ENCODE assay signal across 11 mouse cellular contexts in the genomic region with DNA sequence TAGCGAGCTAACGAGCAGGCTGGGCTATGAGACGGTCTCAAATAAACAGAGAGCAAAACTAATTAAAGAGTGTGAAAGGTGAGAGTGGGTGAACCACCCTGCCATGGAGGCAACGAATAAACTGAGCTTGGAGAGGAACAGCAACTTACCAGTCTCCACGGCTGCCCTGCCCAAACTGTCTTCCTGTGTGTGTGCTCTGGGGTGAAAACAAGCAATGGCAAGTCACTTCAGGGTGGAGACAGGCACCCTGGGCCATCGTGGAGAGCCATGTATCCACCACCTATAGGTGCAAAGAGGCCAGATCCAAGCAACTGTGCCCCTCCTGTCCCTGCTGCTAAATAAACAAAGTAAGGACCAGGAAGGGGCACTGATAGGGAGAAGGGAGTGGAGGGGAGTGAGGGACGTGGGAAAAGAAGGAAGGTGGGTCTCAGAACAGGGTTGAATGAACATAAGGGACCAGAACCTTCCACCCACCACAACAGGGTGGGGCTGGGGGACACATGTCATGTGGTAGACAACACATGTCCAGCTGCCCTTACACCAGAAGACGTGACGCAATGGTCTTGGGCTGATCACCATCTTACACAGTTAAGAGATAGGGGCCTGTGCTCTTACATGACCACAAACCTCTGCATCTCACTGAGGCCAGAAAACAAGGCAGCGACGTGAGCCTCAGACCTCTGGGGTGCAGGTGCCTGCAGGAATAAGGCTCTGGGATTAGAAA. TPM values are rescaled to one million over a fixed set of nuclear protein-coding genes. Genes with fewer than 3 reads are reported as not detected.
A peak's percentile ranks its signal among the peaks of the same experiment; 100 is the strongest.
DNase-seq lines count a peak whose midpoint lies in the region; ATAC-seq and TF ChIP-seq lines count a peak whose summit lies in the region.
"Had no signal": no experiment of that assay in that cellular context is flagged by ENCODE, and none has a peak within 500 bp of the region (broad histone marks: within the 10 kb centered on the region; RNA-seq: fewer than 3 reads in every experiment).

No protein-coding gene starts in this region.

- H3K27ac ChIP-seq in forebrain, embryonic 12.5 days: peak overlapping the region; percentile 89
- no peak overlapping the region for H3K27ac ChIP-seq in forebrain, postnatal 0 days (ENCODE audit: low read depth, low read length)
- peak overlapping the region; percentile 83 for H3K27ac ChIP-seq in neural tube, embryonic 12.5 days
- peak overlapping the region; percentile 41; the same call in 1 of the 2 replicates for H3K27ac ChIP-seq in hindbrain, embryonic 16.5 days (ENCODE audit: low read depth, low read length)
- peak overlapping the region; percentile 77 for H3K27ac ChIP-seq in stomach, embryonic 14.5 days (ENCODE audit: low read length)
- H3K27ac ChIP-seq: embryonic facial prominence, embryonic 12.5 days had no signal

- no peaks in the 10 kb centered on the region for H3K27me3 ChIP-seq in forebrain, embryonic 12.5 days
- H3K27me3 ChIP-seq in forebrain, postnatal 0 days (ENCODE audit: insufficient read depth, low read length): no peaks in the 10 kb centered on the region
- no peaks in the 10 kb centered on the region for H3K27me3 ChIP-seq in neural tube, embryonic 12.5 days (replicated peaks)
- no peaks in the 10 kb centered on the region for H3K27me3 ChIP-seq in hindbrain, embryonic 16.5 days (replicated peaks; ENCODE audit: control insufficient read depth, insufficient read depth, low read length)
- H3K27me3 ChIP-seq in stomach, embryonic 14.5 days (ENCODE audit: control insufficient read depth, insufficient read depth, low read length): no peaks in the 10 kb centered on the region
- H3K27me3 ChIP-seq: embryonic facial prominence, embryonic 12.5 days had no signal

- DNase-seq in forebrain, postnatal 0 days: no peak
- DNase-seq in neural tube, embryonic 10.5 days (ENCODE audit: extremely low spot score, low spot score): no peak
- no peak for DNase-seq in cerebellum, postnatal 25 days
- DNase-seq in cerebellum, postnatal 4 days (ENCODE audit: low spot score in 2 of 2): no peak
- DNase-seq: gastrocnemius, postnatal 14 days; layer of hippocampus, postnatal 36 days had no signal

- no peak for ATAC-seq in forebrain, embryonic 12.5 days (ENCODE audit: low FRiP score)
- no peak for ATAC-seq in forebrain, postnatal 0 days
- no peak for ATAC-seq in neural tube, embryonic 12.5 days (ENCODE audit: low FRiP score, low read depth)
- ATAC-seq in hindbrain, embryonic 16.5 days: no peak
- no peak for ATAC-seq in stomach, embryonic 14.5 days (ENCODE audit: insufficient number of reproducible peaks, insufficient read depth, low FRiP score, low read depth)

- WGBS in forebrain, embryonic 12.5 days: 62% methylated on average over 11 of the region's 11 CpGs
- 66% methylated on average over 11 of the region's 11 CpGs for WGBS in forebrain, postnatal 0 days
- 63% methylated on average over 11 of the region's 11 CpGs for WGBS in neural tube, embryonic 12.5 days
- 68% methylated on average over 11 of the region's 11 CpGs for WGBS in hindbrain, embryonic 16.5 days
- 57% methylated on average over 11 of the region's 11 CpGs for WGBS in stomach, embryonic 14.5 days

- no peaks in the 10 kb centered on the region for H3K36me3 ChIP-seq in forebrain, embryonic 12.5 days (replicated peaks)
- H3K36me3 ChIP-seq in forebrain, postnatal 0 days (ENCODE audit: insufficient read depth): no peaks in the 10 kb centered on the region
- H3K36me3 ChIP-seq in neural tube, embryonic 12.5 days: no peaks in the 10 kb centered on the region
- H3K36me3 ChIP-seq in hindbrain, embryonic 16.5 days (ENCODE audit: control insufficient read depth, insufficient read depth, low read length): no peaks in the 10 kb centered on the region
- no peaks in the 10 kb centered on the region for H3K36me3 ChIP-seq in stomach, embryonic 14.5 days (ENCODE audit: control insufficient read depth, insufficient read depth, low read length)
- H3K36me3 ChIP-seq: embryonic facial prominence, embryonic 12.5 days had no signal

- no peak for TF ChIP-seq CTCF in forebrain, postnatal 0 days (IDR thresholded peaks at IDR 0.05; ENCODE audit: low read depth)

- H3K9ac ChIP-seq in forebrain, embryonic 12.5 days: no peak overlapping the region
- no peak overlapping the region for H3K9ac ChIP-seq in forebrain, postnatal 0 days
- H3K9ac ChIP-seq in neural tube, embryonic 12.5 days: 0 out of 2 replicates have a peak overlapping the region, but pooled peaks have one; percentile 17
- H3K9ac ChIP-seq in hindbrain, embryonic 16.5 days (ENCODE audit: low read depth, low read length): no peak overlapping the region
- no peak overlapping the region for H3K9ac ChIP-seq in stomach, embryonic 14.5 days (replicated peaks; ENCODE audit: low read depth, low read length)
- H3K9ac ChIP-seq: embryonic facial prominence, embryonic 12.5 days had no signal

- H3K4me3 ChIP-seq in forebrain, embryonic 12.5 days (replicated peaks): no peak overlapping the region
- H3K4me3 ChIP-seq in forebrain, postnatal 0 days (ENCODE audit: low read depth, low read length): no peak overlapping the region
- H3K4me3 ChIP-seq in neural tube, embryonic 12.5 days: no peak overlapping the region
- H3K4me3 ChIP-seq in hindbrain, embryonic 16.5 days (ENCODE audit: low read length): no peak overlapping the region
- no peak overlapping the region for H3K4me3 ChIP-seq in stomach, embryonic 14.5 days (ENCODE audit: low read depth, low read length)
- H3K4me3 ChIP-seq: embryonic facial prominence, embryonic 12.5 days had no signal

- 0 out of 2 replicates have a peak overlapping the region, but pooled peaks have one; percentile 40 for H3K4me2 ChIP-seq in forebrain, embryonic 12.5 days
- H3K4me2 ChIP-seq in forebrain, postnatal 0 days (ENCODE audit: low read depth): no peak overlapping the region
- peak overlapping the region; percentile 50 for H3K4me2 ChIP-seq in neural tube, embryonic 12.5 days (replicated peaks)
- no peak overlapping the region for H3K4me2 ChIP-seq in hindbrain, embryonic 16.5 days (ENCODE audit: low read length)
- H3K4me2 ChIP-seq in stomach, embryonic 14.5 days (replicated peaks; ENCODE audit: low read depth, low read length): peak overlapping the region; percentile 20; the same call in 1 of the 2 replicates

- H3K9me3 ChIP-seq in forebrain, embryonic 12.5 days: no peaks in the 10 kb centered on the region
- no peaks in the 10 kb centered on the region for H3K9me3 ChIP-seq in forebrain, postnatal 0 days (ENCODE audit: low read length)
- no peaks in the 10 kb centered on the region for H3K9me3 ChIP-seq in neural tube, embryonic 12.5 days
- H3K9me3 ChIP-seq in hindbrain, embryonic 16.5 days (ENCODE audit: control insufficient read depth, low read length): no peaks in the 10 kb centered on the region
- no peaks in the 10 kb centered on the region for H3K9me3 ChIP-seq in stomach, embryonic 14.5 days (ENCODE audit: control insufficient read depth, low read depth, low read length)
- H3K9me3 ChIP-seq: embryonic facial prominence, embryonic 12.5 days had no signal

- peaks cover 93% of the 10 kb centered on the region for H3K4me1 ChIP-seq in forebrain, embryonic 12.5 days
- H3K4me1 ChIP-seq in forebrain, postnatal 0 days (ENCODE audit: insufficient read depth): peaks cover 38% of the 10 kb centered on the region
- peaks cover 94% of the 10 kb centered on the region for H3K4me1 ChIP-seq in neural tube, embryonic 12.5 days
- H3K4me1 ChIP-seq in hindbrain, embryonic 16.5 days (ENCODE audit: control insufficient read depth, insufficient read depth, low read depth, low read length): peaks cover 47% of the 10 kb centered on the region
- peaks cover 89% of the 10 kb centered on the region for H3K4me1 ChIP-seq in stomach, embryonic 14.5 days (ENCODE audit: control insufficient read depth, insufficient read depth, low read length)

RNA-seq across cellular contexts. Expression of gene Vav2, which starts 11.6 kb away (rescaled TPM):
- 15.0 and 17.2 TPM in 2 replicates for polyA plus RNA-seq in forebrain, embryonic 12.5 days (2016; fragmentation: Nextera tagmentation; extraction: Ambion mirVana)
- 39.3 and 39.6 TPM in 2 replicates for total RNA-seq in forebrain, postnatal 0 days (2014; rRNA removed)
- polyA plus RNA-seq in forebrain, postnatal 0 days (2015; fragmentation: Nextera tagmentation; extraction: Ambion mirVana): 4.9 and 7.1 TPM in 2 replicates
- 25.3 and 29.9 TPM in 2 replicates for polyA plus RNA-seq in neural tube, embryonic 12.5 days (2016; fragmentation: Nextera tagmentation; extraction: Ambion mirVana)
- polyA plus RNA-seq in hindbrain, embryonic 16.5 days (2015; fragmentation: Nextera tagmentation; extraction: Ambion mirVana): 10.4 and 11.8 TPM in 2 replicates
- 7.6 and 8.0 TPM in 2 replicates for polyA plus RNA-seq in stomach, embryonic 14.5 days (2014; fragmentation: Nextera tagmentation; extraction: Ambion mirVana)

RNA-seq across cellular contexts. Expression of gene Brd3os, which starts 26.9 kb away (rescaled TPM):
- 16.4 and 18.4 TPM in 2 replicates for polyA plus RNA-seq in forebrain, embryonic 12.5 days (2016; fragmentation: Nextera tagmentation; extraction: Ambion mirVana)
- 30.9 and 33.9 TPM in 2 replicates for total RNA-seq in forebrain, postnatal 0 days (2014; rRNA removed)
- polyA plus RNA-seq in forebrain, postnatal 0 days (2015; fragmentation: Nextera tagmentation; extraction: Ambion mirVana): 43.7 and 44.1 TPM in 2 replicates
- 19.4 and 19.5 TPM in 2 replicates for polyA plus RNA-seq in neural tube, embryonic 12.5 days (2016; fragmentation: Nextera tagmentation; extraction: Ambion mirVana)
- polyA plus RNA-seq in hindbrain, embryonic 16.5 days (2015; fragmentation: Nextera tagmentation; extraction: Ambion mirVana): 45.6 and 46.2 TPM in 2 replicates
- polyA plus RNA-seq in stomach, embryonic 14.5 days (2014; fragmentation: Nextera tagmentation; extraction: Ambion mirVana): 11.0 and 11.5 TPM in 2 replicates

Comparison
In these comparisons a context has a peak if more than half of its experiments do, and no peak if none do; other contexts are left out.
1. H3K4me2 ChIP-seq: peak in forebrain, embryonic 12.5 days (single experiment), neural tube, embryonic 12.5 days (single experiment) and stomach, embryonic 14.5 days (single experiment); none in forebrain, postnatal 0 days (single experiment) and hindbrain, embryonic 16.5 days (single experiment).